Mouse (Mus musculus): ENCODE data around the gene Drd4. TPM values are rescaled to one million over a fixed set of nuclear protein-coding genes. Genes with fewer than 3 reads are reported as not detected.

The Drd4 gene
- polyA plus RNA-seq, 1 experiment = 0.03 TPM

DNA sequence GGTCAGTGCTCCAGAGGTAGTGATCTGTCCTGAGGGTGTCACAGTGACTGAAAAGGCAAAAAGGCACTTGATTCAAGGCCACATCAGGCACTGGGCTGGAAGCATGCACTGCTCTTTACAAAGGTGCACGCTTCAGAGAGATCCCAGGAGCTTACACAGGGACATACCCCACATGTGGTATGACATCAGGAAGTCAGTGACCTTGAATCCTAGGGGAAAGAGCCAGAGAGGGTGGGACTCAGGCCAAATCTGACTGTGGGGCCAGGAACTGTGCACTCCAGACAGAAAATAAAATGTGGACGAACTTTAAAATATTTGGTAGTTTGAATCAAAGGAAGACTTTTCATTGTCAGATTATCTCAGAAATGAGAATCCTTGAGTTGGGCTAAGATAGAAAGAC is 22.6 kb downstream of the Drd4 start:
- H3K4me1 ChIP-seq (ENCODE audit: control insufficient read depth, insufficient read depth, low read length) = no peaks in the 10 kb centered on the region; the same call in 1 of the 2 replicates
- H3K36me3 ChIP-seq (ENCODE audit: control insufficient read depth, insufficient read depth, low read length) = 0 out of 2 replicates have a peak, but pooled peaks cover 1% of the 10 kb centered on the region
- no peak overlapping the region for H3K4me3 ChIP-seq (ENCODE audit: insufficient read depth, low read depth, low read length)
- no peak for DNase-seq
- H3K27me3 ChIP-seq (replicated peaks; ENCODE audit: control insufficient read depth, insufficient read depth, low read length) = no peaks in the 10 kb centered on the region
- WGBS = 85% methylated on average over 2 of the region's 2 CpGs
- H3K27ac ChIP-seq (ENCODE audit: insufficient read depth, low read depth, low read length) = no peak overlapping the region
- TF ChIP-seq CTCF (conservative IDR thresholded peaks at IDR 0.05; ENCODE audit: insufficient read depth, insufficient read length, low read depth, low read length) (no peak), POLR2A (IDR thresholded peaks at IDR 0.05; ENCODE audit: low read depth, low read length) (no peak)

DNA sequence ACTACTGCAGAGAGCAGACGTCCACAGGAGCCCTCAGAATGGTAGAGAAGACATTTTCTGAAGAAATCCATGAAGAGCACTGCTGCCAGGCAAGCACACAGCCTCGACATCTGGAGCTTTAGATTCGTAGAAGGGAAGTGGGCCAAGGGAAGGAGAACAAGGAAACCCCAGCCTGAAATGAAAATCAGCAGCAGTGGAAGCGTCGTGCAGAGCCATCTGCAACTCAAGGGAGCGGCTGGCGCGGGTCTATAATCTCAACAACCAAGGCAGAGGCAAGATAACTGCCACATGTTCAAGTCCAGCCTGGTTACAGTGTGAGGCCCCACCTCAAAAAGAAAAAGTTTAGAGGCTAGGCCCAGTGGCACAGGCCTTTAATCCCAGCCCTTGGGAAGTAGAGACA is 23.3 kb downstream of the Drd4 start:
- TF ChIP-seq POLR2A (IDR thresholded peaks at IDR 0.05; ENCODE audit: low read depth, low read length) (no peak), CTCF (conservative IDR thresholded peaks at IDR 0.05; ENCODE audit: insufficient read depth, insufficient read length, low read depth, low read length) (no peak)
- no peaks in the 10 kb centered on the region; the same call in 1 of the 2 replicates for H3K4me1 ChIP-seq (ENCODE audit: control insufficient read depth, insufficient read depth, low read length)
- H3K4me3 ChIP-seq (ENCODE audit: insufficient read depth, low read depth, low read length) = no peak overlapping the region
- 89% methylated on average over 8 of the region's 8 CpGs for WGBS
- no peak overlapping the region for H3K27ac ChIP-seq (ENCODE audit: insufficient read depth, low read depth, low read length)
- no peaks in the 10 kb centered on the region for H3K27me3 ChIP-seq (replicated peaks; ENCODE audit: control insufficient read depth, insufficient read depth, low read length)
- H3K36me3 ChIP-seq (ENCODE audit: control insufficient read depth, insufficient read depth, low read length) = 0 out of 2 replicates have a peak, but pooled peaks cover 1% of the 10 kb centered on the region
- no peak for DNase-seq

DNA sequence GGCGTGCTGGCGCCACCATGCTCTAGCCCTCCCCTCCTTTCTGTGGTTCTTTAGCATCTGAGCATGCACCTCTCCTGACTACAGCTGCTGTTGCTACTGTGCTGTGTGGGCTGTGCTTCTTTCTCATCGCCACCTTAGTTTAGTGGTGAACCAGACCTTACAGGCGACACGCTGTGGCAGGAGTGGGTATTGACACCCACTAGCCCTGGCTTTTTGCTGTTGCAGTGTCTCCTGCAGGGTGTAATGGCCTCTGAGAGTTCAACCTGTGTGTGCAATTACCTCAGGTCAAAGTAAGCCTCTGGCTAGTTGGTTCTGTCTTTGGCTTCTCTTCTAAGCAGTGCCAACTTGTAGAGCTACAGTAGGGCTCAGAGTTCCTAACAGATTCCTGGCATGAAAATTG is 24.2 kb downstream of the Drd4 start:
- peak; percentile 91 for DNase-seq
- Histone ChIP-seq H3K4me3 (ENCODE audit: insufficient read depth, low read depth, low read length) (no peak overlapping the region), H3K36me3 (ENCODE audit: control insufficient read depth, insufficient read depth, low read length) (peaks cover 5% of the 10 kb centered on the region; the same call in 1 of the 2 replicates), H3K27me3 (replicated peaks; ENCODE audit: control insufficient read depth, insufficient read depth, low read length) (no peaks in the 10 kb centered on the region), H3K27ac (ENCODE audit: insufficient read depth, low read depth, low read length) (no peak overlapping the region), H3K4me1 (ENCODE audit: control insufficient read depth, insufficient read depth, low read length) (no peaks in the 10 kb centered on the region; the same call in 1 of the 2 replicates)
- 57% methylated on average over 5 of the region's 5 CpGs for WGBS
- TF ChIP-seq POLR2A (IDR thresholded peaks at IDR 0.05; ENCODE audit: low read depth, low read length) (no peak), CTCF (conservative IDR thresholded peaks at IDR 0.05; ENCODE audit: insufficient read depth, insufficient read length, low read depth, low read length) (peak; percentile 94)

GRCm38 (mm10) chr7:141317619-141318132 is 25.9 kb downstream of the Drd4 start:
- 41% methylated on average over 1 of the region's 1 CpGs for WGBS
- Histone ChIP-seq H3K4me1 (ENCODE audit: control insufficient read depth, insufficient read depth, low read length) (no peaks in the 10 kb centered on the region; the same call in 1 of the 2 replicates), H3K36me3 (ENCODE audit: control insufficient read depth, insufficient read depth, low read length) (peaks cover 4% of the 10 kb centered on the region; the same call in 1 of the 2 replicates), H3K27ac (ENCODE audit: insufficient read depth, low read depth, low read length) (no peak overlapping the region), H3K4me3 (ENCODE audit: insufficient read depth, low read depth, low read length) (no peak overlapping the region), H3K27me3 (replicated peaks; ENCODE audit: control insufficient read depth, insufficient read depth, low read length) (no peaks in the 10 kb centered on the region)
- DNase-seq = peak; percentile 55
- no peak for TF ChIP-seq CTCF (conservative IDR thresholded peaks at IDR 0.05; ENCODE audit: insufficient read depth, insufficient read length, low read depth, low read length)
- no peak for TF ChIP-seq POLR2A (IDR thresholded peaks at IDR 0.05; ENCODE audit: low read depth, low read length)

DNA sequence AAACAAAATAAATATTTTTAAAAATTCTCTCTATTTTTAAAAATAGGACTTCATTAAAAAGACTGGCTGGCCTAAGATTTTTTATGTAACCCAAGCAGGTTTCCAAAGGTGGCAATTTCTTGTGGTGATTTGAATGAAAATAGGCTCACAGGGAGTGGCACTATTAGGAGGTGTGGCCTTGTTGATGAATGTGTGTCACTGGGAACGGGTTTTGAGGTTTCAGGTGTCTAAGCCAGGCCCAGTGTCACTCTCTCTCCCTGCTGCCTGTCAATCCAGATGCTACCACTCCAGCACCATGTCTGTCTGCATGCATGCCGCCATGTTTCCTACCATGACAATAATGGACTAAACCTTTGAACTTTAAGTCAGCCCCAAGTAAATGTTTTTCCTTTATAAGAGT is 27.6 kb downstream of the Drd4 start:
- Histone ChIP-seq H3K4me3 (ENCODE audit: insufficient read depth, low read depth, low read length) (no peak overlapping the region), H3K27ac (ENCODE audit: insufficient read depth, low read depth, low read length) (no peak overlapping the region), H3K27me3 (replicated peaks; ENCODE audit: control insufficient read depth, insufficient read depth, low read length) (no peaks in the 10 kb centered on the region), H3K36me3 (ENCODE audit: control insufficient read depth, insufficient read depth, low read length) (peaks cover 4% of the 10 kb centered on the region; the same call in 1 of the 2 replicates), H3K4me1 (ENCODE audit: control insufficient read depth, insufficient read depth, low read length) (peaks cover 2% of the 10 kb centered on the region; the same call in 1 of the 2 replicates)
- 64% methylated on average over 2 of the region's 2 CpGs for WGBS
- TF ChIP-seq CTCF (conservative IDR thresholded peaks at IDR 0.05; ENCODE audit: insufficient read depth, insufficient read length, low read depth, low read length) (no peak), POLR2A (IDR thresholded peaks at IDR 0.05; ENCODE audit: low read depth, low read length) (no peak)
- DNase-seq = no peak

DNA sequence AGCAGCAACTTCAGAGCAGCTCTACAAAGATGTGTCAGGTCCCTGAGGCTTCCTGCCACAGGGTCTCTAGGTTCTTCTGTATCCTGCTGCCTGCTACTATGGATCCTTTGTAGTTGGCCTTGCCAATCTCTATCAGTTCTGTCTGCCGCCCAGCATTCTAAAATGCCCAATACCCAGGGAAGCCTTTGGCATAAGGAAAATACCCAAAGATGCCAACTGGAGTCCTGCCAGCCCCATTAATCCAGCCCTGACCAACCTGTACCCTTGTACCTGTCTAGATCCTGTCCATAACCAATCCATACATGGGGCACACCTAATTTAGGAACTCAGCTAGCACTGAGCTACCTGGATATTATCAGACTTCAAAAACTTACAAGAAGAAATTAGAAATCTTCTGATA is 32.9 kb downstream of the Drd4 start:
- Histone ChIP-seq H3K27ac (ENCODE audit: insufficient read depth, low read depth, low read length) (no peak overlapping the region), H3K36me3 (ENCODE audit: control insufficient read depth, insufficient read depth, low read length) (peaks cover 4% of the 10 kb centered on the region; the same call in 1 of the 2 replicates), H3K27me3 (replicated peaks; ENCODE audit: control insufficient read depth, insufficient read depth, low read length) (no peaks in the 10 kb centered on the region), H3K4me1 (ENCODE audit: control insufficient read depth, insufficient read depth, low read length) (peaks cover 17% of the 10 kb centered on the region), H3K4me3 (ENCODE audit: insufficient read depth, low read depth, low read length) (no peak overlapping the region)
- peak; percentile 57 for DNase-seq
- 41% methylated on average over 1 of the region's 1 CpGs for WGBS
- no peak for TF ChIP-seq CTCF (conservative IDR thresholded peaks at IDR 0.05; ENCODE audit: insufficient read depth, insufficient read length, low read depth, low read length)
- TF ChIP-seq POLR2A (IDR thresholded peaks at IDR 0.05; ENCODE audit: low read depth, low read length) = no peak

GRCm38 (mm10) chr7:141326546-141327446 is 35.0 kb downstream of the Drd4 start:
- peak; percentile 22 for DNase-seq

More at GRCm38 (mm10) chr7:141326546-141327446, 35.0 kb downstream of the Drd4 start:
- Histone ChIP-seq H3K27me3 (replicated peaks; ENCODE audit: control insufficient read depth, insufficient read depth, low read length) (no peaks in the 10 kb centered on the region), H3K36me3 (ENCODE audit: control insufficient read depth, insufficient read depth, low read length) (no peaks in the 10 kb centered on the region), H3K4me3 (ENCODE audit: insufficient read depth, low read depth, low read length) (peak overlapping the region; percentile 56), H3K4me1 (ENCODE audit: control insufficient read depth, insufficient read depth, low read length) (peaks cover 17% of the 10 kb centered on the region), H3K27ac (ENCODE audit: insufficient read depth, low read depth, low read length) (peak overlapping the region; percentile 52; the same call in 1 of the 2 replicates)
- 4% methylated on average over 35 of the region's 35 CpGs for WGBS
- TF ChIP-seq POLR2A (IDR thresholded peaks at IDR 0.05; ENCODE audit: low read depth, low read length) = no peak
- no peak for TF ChIP-seq CTCF (conservative IDR thresholded peaks at IDR 0.05; ENCODE audit: insufficient read depth, insufficient read length, low read depth, low read length)

Data from kidney, adult 2 months (tissue).